Mouse (Mus musculus) liver, embryonic 14.5 days (tissue): ENCODE results near the gene Sigirr.

Source experiments
- CTCF ChIP-seq: IDR thresholded peaks from 2 replicates; pipeline ENCODE4 v1.5.1; 2016; ENCODE audit warnings: antibody characterized with exemption, low read depth, control low read depth
- EP300 ChIP-seq: IDR thresholded peaks from 2 replicates; pipeline ENCODE4 v1.6.1; 2016; ENCODE audit warnings: antibody characterized with exemption, low read depth

DNA sequence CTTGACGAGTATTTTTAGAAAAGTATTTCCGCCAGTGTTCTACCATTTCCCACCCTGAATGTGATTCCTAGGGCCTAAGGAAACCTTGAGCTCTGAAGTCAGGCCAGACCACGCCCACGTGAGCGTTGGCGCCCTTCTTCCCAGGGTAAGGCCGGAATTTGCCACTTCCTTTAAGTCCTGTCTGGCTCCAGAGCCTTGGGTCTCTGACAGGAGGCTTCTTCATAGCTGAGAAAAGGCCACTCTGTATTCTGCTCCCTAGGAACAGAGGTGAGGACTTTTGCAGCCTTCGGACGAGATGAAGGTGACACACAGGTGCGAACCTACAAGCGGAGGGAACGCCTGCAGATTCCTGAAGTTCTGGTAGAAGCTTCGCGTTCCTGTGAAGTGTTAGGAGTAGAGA is 21.9 kb upstream of the Sigirr start, which contains the start of gene Ptdss2:
- TF ChIP-seq CTCF (no peak), EP300 (no peak)
